Mouse (Mus musculus) forebrain, embryonic 16.5 days (tissue): Measurements from ENCODE around the gene Haus3. TPM values are rescaled to one million over a fixed set of nuclear protein-coding genes. Genes with fewer than 3 reads are reported as not detected.

Experiments used
- ATAC-seq: fragments of 200-750 bp; cut with Nextera tagmentation; 2 replicates; pipeline ENCODE4 v1.8.0; 2017; ENCODE audit warnings: mild to moderate bottlenecking, moderate library complexity
- H3K27ac ChIP-seq: fragments of 300-500 bp; sonication (generic); 2 replicates; pipeline ENCODE4 v1.5.1; 2014; ENCODE audit warnings: low read length, control low read depth
- H3K27me3 ChIP-seq: fragments of 300-500 bp; sonication (generic); replicated peaks from 2 replicates; pipeline ENCODE4 v1.6.1; 2014; ENCODE audit warnings: low read length; ENCODE audit not compliant: control insufficient read depth, insufficient read depth
- H3K36me3 ChIP-seq: fragments of 300-500 bp; sonication (generic); 2 replicates; pipeline ENCODE4 v1.6.1; 2014; ENCODE audit not compliant: control insufficient read depth, insufficient read depth
- H3K4me1 ChIP-seq: fragments of 300-500 bp; sonication (generic); replicated peaks from 2 replicates; pipeline ENCODE4 v1.6.1; 2014; ENCODE audit warnings: low read length; ENCODE audit not compliant: control insufficient read depth, insufficient read depth
- H3K4me2 ChIP-seq: fragments of 300-500 bp; sonication (generic); 2 replicates; pipeline ENCODE4 v1.6.1; 2014; ENCODE audit warnings: mild to moderate bottlenecking, low read length, control low read depth
- H3K4me3 ChIP-seq: fragments of 300-500 bp; sonication (generic); replicated peaks from 2 replicates; pipeline ENCODE4 v1.5.1; 2014; ENCODE audit warnings: mild to moderate bottlenecking, low read length, control low read depth
- H3K9ac ChIP-seq: fragments of 300-500 bp; sonication (generic); replicated peaks from 2 replicates; pipeline ENCODE4 v1.6.1; 2014; ENCODE audit warnings: low read depth, low read length, control low read depth
- H3K9me3 ChIP-seq: fragments of 300-500 bp; sonication (generic); 2 replicates; pipeline ENCODE4 v1.6.1; 2016; ENCODE audit warnings: low read length; ENCODE audit not compliant: control insufficient read depth
- WGBS: fragments of 180-500 bp; shearing (Covaris S2); extraction: QIAGEN DNeasy Blood & Tissue Kit; methylation state at CpG from one replicate; pipeline ENCODE4 v1.1.7; 2014; 5-methylcytosine and 5-hydroxymethylcytosine counted together
- polyA plus RNA-seq: library from polyadenylated mRNA; unstranded; fragments of >200 nt; fragmentation: Nextera tagmentation; extraction: Ambion mirVana; gene quantifications from 2 replicates; pipeline ENCODE4 v1.2.1, GENCODE M21; 2015

Gene Haus3
- polyA plus RNA-seq, 1 experiment from 2014 or later, result 18.0 TPM

- no peaks in the 10 kb centered on the region for H3K9me3 ChIP-seq
- 79% methylated on average over 4 of the region's 4 CpGs for WGBS
- ATAC-seq, result no peak
Measured at GRCm38 (mm10) chr5:34167857-34168256, 1.5 kb downstream of the Haus3 start.

GRCm38 (mm10) chr5:34165793-34166192, 3.5 kb downstream of the Haus3 start:
- Histone ChIP-seq H3K36me3 (0 out of 2 replicates have a peak, but pooled peaks cover 3% of the 10 kb centered on the region), H3K4me1 (peaks cover 20% of the 10 kb centered on the region), H3K4me3 (no peak overlapping the region), H3K9me3 (no peaks in the 10 kb centered on the region), H3K4me2 (no peak overlapping the region), H3K27ac (no peak overlapping the region), H3K9ac (no peak overlapping the region), H3K27me3 (no peaks in the 10 kb centered on the region)
- WGBS, result 84% methylated on average over 4 of the region's 4 CpGs
- ATAC-seq, result no peak

More at GRCm38 (mm10) chr5:34167857-34168256, 1.5 kb downstream of the Haus3 start:
- Histone ChIP-seq H3K9ac (no peak overlapping the region), H3K4me1 (peaks cover 20% of the 10 kb centered on the region), H3K27ac (no peak overlapping the region), H3K4me3 (no peak overlapping the region), H3K4me2 (no peak overlapping the region; the same call in 1 of the 2 replicates), H3K36me3 (peaks cover 3% of the 10 kb centered on the region; the same call in 1 of the 2 replicates), H3K27me3 (no peaks in the 10 kb centered on the region)

DNA sequence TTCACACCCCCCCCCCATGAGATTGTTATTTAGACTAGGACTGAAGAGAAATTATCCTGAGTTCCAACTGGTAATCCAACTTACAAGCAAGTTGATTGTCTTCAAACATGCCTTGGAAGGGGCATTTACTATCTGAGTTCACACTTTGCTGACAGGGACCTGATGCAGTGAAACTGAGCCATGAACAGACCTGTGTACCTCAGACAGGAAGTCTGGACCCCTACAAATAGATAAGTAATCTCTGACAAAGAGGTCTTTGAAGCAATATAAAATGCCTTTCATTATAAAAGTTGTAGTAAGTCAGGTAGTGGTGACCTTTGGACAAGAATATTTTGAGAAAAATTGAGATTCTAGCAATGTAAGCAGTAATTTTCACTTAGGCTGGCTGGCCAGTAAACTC, 20.9 kb downstream of the Haus3 start:
- Histone ChIP-seq H3K27ac (no peak overlapping the region), H3K27me3 (no peaks in the 10 kb centered on the region), H3K4me1 (no peaks in the 10 kb centered on the region), H3K36me3 (no peaks in the 10 kb centered on the region), H3K4me2 (no peak overlapping the region), H3K4me3 (no peak overlapping the region), H3K9me3 (no peaks in the 10 kb centered on the region), H3K9ac (no peak overlapping the region)
- ATAC-seq, result no peak

- Histone ChIP-seq H3K27ac (no peak overlapping the region), H3K4me3 (no peak overlapping the region), H3K9me3 (no peaks in the 10 kb centered on the region), H3K36me3 (no peaks in the 10 kb centered on the region), H3K9ac (no peak overlapping the region), H3K4me1 (no peaks in the 10 kb centered on the region), H3K4me2 (no peak overlapping the region), H3K27me3 (no peaks in the 10 kb centered on the region)
- WGBS, result 95% methylated on average over 3 of the region's 3 CpGs
- ATAC-seq, result no peak
Measured at GRCm38 (mm10) chr5:34147554-34147953, 21.8 kb downstream of the Haus3 start.

GRCm38 (mm10) chr5:34139751-34140150, 29.6 kb downstream of the Haus3 start:
- Histone ChIP-seq H3K9me3 (no peaks in the 10 kb centered on the region), H3K4me1 (no peaks in the 10 kb centered on the region), H3K36me3 (no peaks in the 10 kb centered on the region), H3K27me3 (no peaks in the 10 kb centered on the region), H3K4me3 (no peak overlapping the region), H3K9ac (no peak overlapping the region), H3K27ac (no peak overlapping the region), H3K4me2 (no peak overlapping the region)
- ATAC-seq, result no peak
- 0% methylated on average over 1 of the region's 1 CpGs for WGBS

- no peak overlapping the region for H3K27ac ChIP-seq
- no peaks in the 10 kb centered on the region for H3K27me3 ChIP-seq
- no peak overlapping the region for H3K4me2 ChIP-seq
- 87% methylated on average over 2 of the region's 2 CpGs for WGBS
- H3K9ac ChIP-seq, result no peak overlapping the region
- no peaks in the 10 kb centered on the region for H3K9me3 ChIP-seq
- no peak overlapping the region for H3K4me3 ChIP-seq
- ATAC-seq, result no peak
- no peaks in the 10 kb centered on the region for H3K4me1 ChIP-seq
- no peaks in the 10 kb centered on the region for H3K36me3 ChIP-seq
Measured at GRCm38 (mm10) chr5:34132731-34133130, 36.6 kb downstream of the Haus3 start.

GRCm38 (mm10) chr5:34124131-34124530, 45.2 kb downstream of the Haus3 start:
- Histone ChIP-seq H3K4me3 (no peak overlapping the region), H3K4me1 (no peaks in the 10 kb centered on the region), H3K9ac (no peak overlapping the region), H3K27me3 (no peaks in the 10 kb centered on the region), H3K4me2 (no peak overlapping the region), H3K36me3 (no peaks in the 10 kb centered on the region), H3K9me3 (no peaks in the 10 kb centered on the region), H3K27ac (no peak overlapping the region)
- ATAC-seq, result no peak
- WGBS, result 41% methylated on average over 1 of the region's 1 CpGs

DNA sequence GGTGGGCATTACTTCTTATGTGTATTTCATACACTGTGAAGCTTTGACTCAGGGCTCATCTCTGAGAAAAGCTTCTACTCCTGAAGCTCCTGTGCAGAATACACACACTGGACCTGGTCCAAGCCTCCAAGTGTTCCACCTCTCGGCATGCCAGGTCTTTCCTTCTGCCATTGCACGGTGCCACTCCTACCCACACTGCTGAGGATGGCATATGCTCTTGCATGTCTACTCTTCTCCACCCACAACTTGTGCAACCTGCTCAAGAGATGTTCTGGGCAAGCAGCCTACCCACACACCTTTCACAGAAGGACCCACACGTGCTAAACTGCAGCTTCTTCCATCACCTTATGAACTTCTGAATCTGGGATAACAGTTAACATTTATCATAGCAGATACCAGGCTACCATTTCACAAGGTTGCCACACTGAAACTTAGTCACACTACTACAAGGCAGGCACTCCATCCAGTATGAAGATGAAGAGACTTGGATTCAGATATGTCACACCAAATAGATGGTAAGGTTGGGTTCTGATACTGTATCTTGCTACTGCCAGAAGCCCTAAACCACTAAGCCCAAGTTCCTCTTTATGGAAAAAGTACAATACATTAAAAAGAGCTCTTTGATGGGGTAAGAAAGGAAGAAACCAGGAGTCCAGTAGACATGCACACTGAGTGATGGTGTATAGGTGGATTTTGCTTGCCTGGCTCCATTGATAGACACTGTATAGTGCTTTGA, 50.0 kb downstream of the Haus3 start:
- no peak overlapping the region for H3K27ac ChIP-seq
- no peaks in the 10 kb centered on the region for H3K4me1 ChIP-seq
- H3K9ac ChIP-seq, result no peak overlapping the region
- no peak for ATAC-seq
- H3K36me3 ChIP-seq, result no peaks in the 10 kb centered on the region
- H3K4me2 ChIP-seq, result no peak overlapping the region
- no peaks in the 10 kb centered on the region for H3K27me3 ChIP-seq
- no peak overlapping the region for H3K4me3 ChIP-seq
- H3K9me3 ChIP-seq, result no peaks in the 10 kb centered on the region
- 79% methylated on average over 3 of the region's 3 CpGs for WGBS

GRCm38 (mm10) chr5:34105681-34106080, 63.6 kb downstream of the Haus3 start:
- Histone ChIP-seq H3K4me2 (no peak overlapping the region), H3K9ac (no peak overlapping the region), H3K36me3 (no peaks in the 10 kb centered on the region), H3K4me3 (no peak overlapping the region), H3K9me3 (no peaks in the 10 kb centered on the region), H3K27ac (no peak overlapping the region), H3K27me3 (no peaks in the 10 kb centered on the region), H3K4me1 (no peaks in the 10 kb centered on the region)
- no peak for ATAC-seq
- 76% methylated on average over 1 of the region's 1 CpGs for WGBS
